Mouse (Mus musculus): ENCODE data around the gene Prrg2.

Prrg2 gene

GRCm38 (mm10) chr7:45007141-45007540 is 55.3 kb downstream of the Prrg2 start:
- DNase-seq (ENCODE audit: low spot score) = no peak

GRCm38 (mm10) chr7:45006503-45006902 is 56.0 kb downstream of the Prrg2 start:
- DNase-seq (ENCODE audit: low spot score) = no peak

GRCm38 (mm10) chr7:45005321-45005992 is 57.0 kb downstream of the Prrg2 start:
- no peak for DNase-seq (ENCODE audit: low spot score)

GRCm38 (mm10) chr7:45004546-45004945 is 57.9 kb downstream of the Prrg2 start:
- no peak for DNase-seq (ENCODE audit: low spot score)
